Mouse (Mus musculus): Measurements from ENCODE around the gene Kcnmb3.
A peak's percentile ranks its signal among the peaks of the same experiment; 100 is the strongest.

DNA sequence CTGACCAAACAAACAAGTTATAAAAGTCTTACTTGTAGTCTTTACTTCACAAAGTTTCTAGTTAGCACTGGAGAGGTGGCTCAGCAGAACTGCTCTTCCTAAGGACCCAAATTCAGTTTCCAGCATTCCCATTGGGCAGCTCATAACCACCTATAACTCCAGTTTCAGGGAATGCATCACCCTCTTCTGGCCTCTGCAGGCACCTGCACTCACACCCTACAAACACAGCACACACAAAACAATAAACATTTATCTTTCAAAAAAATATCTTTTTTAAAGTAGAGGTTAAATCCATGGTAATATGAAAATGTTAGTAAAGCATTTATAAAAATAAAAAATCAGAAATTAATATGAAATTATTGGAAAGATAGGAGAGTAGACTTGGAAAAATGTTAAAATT lies 50.3 kb downstream of the Kcnmb3 start:
- TF ChIP-seq EP300 (IDR thresholded peaks at IDR 0.05) (no peak), CTCF (IDR thresholded peaks at IDR 0.05) (peak; percentile 38)
